Mouse (Mus musculus): ENCODE results near the gene Capn15.

Gene Capn15

GRCm38 (mm10) chr17:25955736-25956135 lies 29.9 kb downstream of the Capn15 start:
- in situ Hi-C loops (cut with MboI), result no loop called here

- in situ Hi-C loops (cut with MboI), result no loop called here
Measured at GRCm38 (mm10) chr17:25954671-25955070, 30.9 kb downstream of the Capn15 start.

- in situ Hi-C loops (cut with MboI), result no loop called here
Measured at GRCm38 (mm10) chr17:25953161-25953560, 32.4 kb downstream of the Capn15 start.

GRCm38 (mm10) chr17:25951803-25952623 lies 33.6 kb downstream of the Capn15 start, which contains the start of gene A930017K11Rik:
Gene A930017K11Rik (minus strand): TSS chr17:25952565.
- in situ Hi-C loops (cut with MboI), result no loop called here

- in situ Hi-C loops (cut with MboI), result no loop called here
Measured at GRCm38 (mm10) chr17:25951225-25951802, 34.3 kb downstream of the Capn15 start.

- in situ Hi-C loops (cut with MboI), result no loop called here
Measured at GRCm38 (mm10) chr17:25950706-25951105, 34.9 kb downstream of the Capn15 start.

- in situ Hi-C loops (cut with MboI), result no loop called here
Measured at GRCm38 (mm10) chr17:25949981-25950380, 35.6 kb downstream of the Capn15 start.

GRCm38 (mm10) chr17:25948051-25948450 lies 37.5 kb downstream of the Capn15 start:
- in situ Hi-C loops (cut with MboI), result no loop called here

GRCm38 (mm10) chr17:25947576-25947975 lies 38.0 kb downstream of the Capn15 start:
- in situ Hi-C loops (cut with MboI), result no loop called here

- in situ Hi-C loops (cut with MboI), result no loop called here
Measured at GRCm38 (mm10) chr17:25946891-25947290, 38.7 kb downstream of the Capn15 start.

GRCm38 (mm10) chr17:25946349-25946748 lies 39.2 kb downstream of the Capn15 start:
- in situ Hi-C loops (cut with MboI), result no loop called here

GRCm38 (mm10) chr17:25945517-25946155 lies 40.0 kb downstream of the Capn15 start:
- in situ Hi-C loops (cut with MboI), result no loop called here

- in situ Hi-C loops (cut with MboI), result no loop called here
Measured at GRCm38 (mm10) chr17:25944366-25945163, 41.0 kb downstream of the Capn15 start, which contains the start of the genes Pigq and Nhlrc4. Gene Pigq (minus strand): TSS chr17:25944936. Gene Nhlrc4 (minus strand): TSS chr17:25944961.

- in situ Hi-C loops (cut with MboI), result no loop called here
Measured at GRCm38 (mm10) chr17:25943769-25944168, 41.8 kb downstream of the Capn15 start.

GRCm38 (mm10) chr17:25943221-25943620 lies 42.4 kb downstream of the Capn15 start:
- in situ Hi-C loops (cut with MboI), result no loop called here

- in situ Hi-C loops (cut with MboI), result no loop called here
Measured at GRCm38 (mm10) chr17:25942597-25943151, 42.9 kb downstream of the Capn15 start.

- in situ Hi-C loops (cut with MboI), result no loop called here
Measured at GRCm38 (mm10) chr17:25941511-25942241, 43.9 kb downstream of the Capn15 start.

- in situ Hi-C loops (cut with MboI), result no loop called here
Measured at GRCm38 (mm10) chr17:25934526-25934925, 51.1 kb downstream of the Capn15 start.

GRCm38 (mm10) chr17:25925348-25925747 lies 60.2 kb downstream of the Capn15 start:
- in situ Hi-C loops (cut with MboI), result no loop called here

GRCm38 (mm10) chr17:25922120-25922519 lies 63.5 kb downstream of the Capn15 start:
- in situ Hi-C loops (cut with MboI), result no loop called here

Data from mature B cell (primary cell).